Mouse (Mus musculus) liver, embryonic 14.5 days (tissue): ENCODE data around the gene Pga5. TPM values are rescaled to one million over a fixed set of nuclear protein-coding genes. Genes with fewer than 3 reads are reported as not detected.

ENCODE experiments used
- ATAC-seq: fragments of 200-750 bp; cut with Nextera tagmentation; 2 replicates; pipeline ENCODE4 v1.8.0; 2017; ENCODE audit warnings: moderate number of reproducible peaks, mild to moderate bottlenecking, moderate library complexity; ENCODE audit not compliant: insufficient read depth
- DNase-seq, 3 experiments: peaks; one replicate each; pipeline ENCODE4 v3.0.0-alpha.2; 2012 to 2013; ENCODE audit warnings: low read depth in 3 of 3, low spot score in 3 of 3
- H3K27ac ChIP-seq: fragments of 300-500 bp; sonication (generic); 2 replicates; pipeline ENCODE4 v1.5.1; 2014; ENCODE audit warnings: moderate library complexity, mild to moderate bottlenecking, control low read depth, inconsistent platforms
- H3K27me3 ChIP-seq: fragments of 300-500 bp; sonication (generic); 2 replicates; pipeline ENCODE4 v1.6.1; 2014; ENCODE audit warnings: mild to moderate bottlenecking, low read length, moderate library complexity; ENCODE audit not compliant: control insufficient read depth, insufficient read depth
- H3K36me3 ChIP-seq: fragments of 300-500 bp; sonication (generic); replicated peaks from 2 replicates; pipeline ENCODE4 v1.6.1; 2014; ENCODE audit warnings: low read depth; ENCODE audit not compliant: control insufficient read depth, insufficient read depth
- H3K4me1 ChIP-seq, 2 experiments: fragments of 200-500 bp in 1 of 2; fragments of 300-500 bp in 1 of 2; sonication (generic) in 1 of 2; replicated peaks; 2 replicates each; pipeline ENCODE4 v1.6.1; 2012 to 2014; ENCODE audit warnings: antibody characterized with exemption in 1 of 2, inconsistent platforms in 1 of 2, low read length in 1 of 2; ENCODE audit not compliant: control insufficient read depth in 2 of 2, insufficient read depth in 2 of 2
- H3K4me2 ChIP-seq: fragments of 300-500 bp; sonication (generic); 2 replicates; pipeline ENCODE4 v1.6.1; 2014; ENCODE audit warnings: low read depth, mild to moderate bottlenecking, control low read depth, moderate library complexity
- H3K4me3 ChIP-seq, 2 experiments: fragments of 200-500 bp in 1 of 2; fragments of 300-500 bp in 1 of 2; sonication (generic) in 1 of 2; 2 replicates each; pipeline ENCODE4 v1.5.1; 2012 to 2014; ENCODE audit warnings: low read depth in 2 of 2, low read length in 2 of 2, mild to moderate bottlenecking in 2 of 2, control low read depth in 1 of 2, inconsistent platforms in 1 of 2, moderate library complexity in 1 of 2; ENCODE audit not compliant: insufficient read depth in 1 of 2
- H3K9ac ChIP-seq: fragments of 300-500 bp; sonication (generic); replicated peaks from 2 replicates; pipeline ENCODE4 v1.6.1; 2014; ENCODE audit warnings: mild to moderate bottlenecking, control low read depth, moderate library complexity
- H3K9me3 ChIP-seq: fragments of 300-500 bp; sonication (generic); 2 replicates; pipeline ENCODE4 v1.6.1; 2016; ENCODE audit warnings: low read length, mixed read lengths; ENCODE audit not compliant: control insufficient read depth
- CTCF ChIP-seq: IDR thresholded peaks from 2 replicates; pipeline ENCODE4 v1.5.1; 2016; ENCODE audit warnings: antibody characterized with exemption, low read depth, control low read depth
- EP300 ChIP-seq: IDR thresholded peaks from 2 replicates; pipeline ENCODE4 v1.6.1; 2016; ENCODE audit warnings: antibody characterized with exemption, low read depth
- WGBS: fragments of 180-500 bp; shearing (Covaris S2); extraction: QIAGEN DNeasy Blood & Tissue Kit; methylation state at CpG from one replicate; pipeline ENCODE4 v1.1.7; 2014; ENCODE audit not compliant: insufficient replicate concordance; 5-methylcytosine and 5-hydroxymethylcytosine counted together
- polyA plus RNA-seq, 2 experiments: library from polyadenylated mRNA; depleted of rRNA in 1 of 2; stranded (reverse) in 1 of 2; unstranded in 1 of 2; fragments of >200 nt; fragmentation: Nextera tagmentation in 1 of 2; extraction: Ambion mirVana in 1 of 2; gene quantifications; 2 replicates each; pipeline versions ENCODE4 v1.2.1 to v1.2.3; 2012 to 2014

Pga5 gene
- polyA plus RNA-seq, 2 experiments, result 0.02 TPM; not detected in 1

DNA sequence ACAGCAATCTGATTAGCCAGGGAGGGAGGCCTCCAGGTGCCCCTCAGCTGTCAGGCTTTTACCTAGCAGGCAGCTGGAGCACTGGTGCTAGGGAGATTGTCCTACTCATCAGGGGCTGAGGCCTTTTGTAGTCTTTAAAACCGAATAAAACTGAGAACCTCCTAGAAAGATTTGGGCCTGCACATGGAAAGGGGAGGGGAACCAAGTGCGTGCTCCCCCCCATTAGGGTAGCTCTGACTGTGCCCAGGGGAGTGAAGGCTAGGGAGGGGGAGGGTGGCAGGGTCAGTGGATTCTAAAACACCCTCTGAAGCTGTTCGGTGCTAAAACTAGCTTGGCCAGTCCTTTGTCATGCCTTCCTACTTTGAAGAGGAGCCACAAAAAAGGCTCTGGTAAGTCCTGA lies 42.7 kb upstream of the Pga5 start:
- Histone ChIP-seq H3K9ac (no peak overlapping the region), H3K27ac (no peak overlapping the region), H3K27me3 (no peaks in the 10 kb centered on the region), H3K4me1 (no peaks in the 10 kb centered on the region), H3K4me2 (no peak overlapping the region), H3K9me3 (no peaks in the 10 kb centered on the region), H3K4me3 (no peak overlapping the region), H3K36me3 (no peaks in the 10 kb centered on the region)
- no peak for DNase-seq
- 12% methylated on average over 3 of the region's 3 CpGs for WGBS
- no peak for ATAC-seq
- no peak for TF ChIP-seq EP300
- no peak for TF ChIP-seq CTCF

DNA sequence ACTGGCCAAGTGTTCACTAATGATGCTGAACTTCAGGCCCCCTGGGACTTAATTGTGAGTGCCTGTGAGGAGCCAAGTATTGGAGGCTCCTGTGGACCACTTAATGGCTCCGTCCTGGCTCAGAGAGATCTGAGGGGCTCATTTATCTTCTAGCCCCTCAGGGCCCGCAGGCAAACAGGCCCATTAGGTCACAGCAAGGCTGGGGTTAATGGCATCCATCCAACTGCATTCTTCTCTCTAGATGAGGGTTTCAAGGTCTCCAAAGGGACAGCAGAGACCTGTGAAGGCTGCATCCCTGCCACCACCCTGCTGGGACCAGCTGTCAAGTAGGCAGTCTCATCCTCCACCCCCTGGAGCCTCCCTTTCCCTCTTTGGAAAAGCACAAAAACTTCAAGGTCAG lies 41.9 kb upstream of the Pga5 start:
- no peak for ATAC-seq
- Histone ChIP-seq H3K36me3 (no peaks in the 10 kb centered on the region), H3K4me2 (no peak overlapping the region), H3K4me3 (no peak overlapping the region), H3K9me3 (no peaks in the 10 kb centered on the region), H3K27me3 (no peaks in the 10 kb centered on the region), H3K9ac (no peak overlapping the region), H3K27ac (no peak overlapping the region), H3K4me1 (no peaks in the 10 kb centered on the region)
- DNase-seq, result no peak
- TF ChIP-seq CTCF (no peak), EP300 (no peak)
- WGBS, result 52% methylated on average over 2 of the region's 2 CpGs

DNA sequence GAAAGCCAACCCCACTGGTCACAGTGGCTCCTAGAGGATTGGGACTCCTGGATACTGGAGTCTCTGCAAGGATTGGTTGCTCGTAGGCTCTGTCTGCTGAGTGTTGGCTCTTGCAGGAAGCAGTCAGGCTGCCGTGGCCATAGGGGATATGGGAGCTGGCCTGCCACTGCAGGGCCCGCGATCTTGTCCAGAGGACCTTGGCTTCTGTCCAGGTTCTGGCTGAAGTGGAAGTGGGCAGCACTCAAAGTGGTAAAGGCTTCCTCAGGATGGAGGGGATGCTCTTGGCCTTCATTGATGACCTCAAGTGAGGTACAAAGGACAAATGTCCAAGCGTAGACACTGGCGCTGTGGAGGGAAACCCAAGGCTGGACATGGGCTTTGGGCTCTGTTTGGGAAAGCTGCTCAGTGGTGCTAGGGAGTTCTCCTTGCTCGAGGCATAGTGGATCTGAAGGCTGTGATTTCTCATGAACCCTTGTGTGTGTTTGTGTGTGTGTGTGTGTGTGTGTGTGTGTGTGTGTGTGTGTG lies 40.4 kb upstream of the Pga5 start:
- Histone ChIP-seq H3K9ac (no peak overlapping the region), H3K4me2 (no peak overlapping the region), H3K4me3 (no peak overlapping the region), H3K27ac (no peak overlapping the region), H3K27me3 (no peaks in the 10 kb centered on the region), H3K9me3 (no peaks in the 10 kb centered on the region), H3K36me3 (peaks cover 5% of the 10 kb centered on the region), H3K4me1 (no peaks in the 10 kb centered on the region)
- TF ChIP-seq EP300 (no peak), CTCF (no peak)
- 63% methylated on average over 7 of the region's 7 CpGs for WGBS
- DNase-seq (no peak), ATAC-seq (no peak)

DNA sequence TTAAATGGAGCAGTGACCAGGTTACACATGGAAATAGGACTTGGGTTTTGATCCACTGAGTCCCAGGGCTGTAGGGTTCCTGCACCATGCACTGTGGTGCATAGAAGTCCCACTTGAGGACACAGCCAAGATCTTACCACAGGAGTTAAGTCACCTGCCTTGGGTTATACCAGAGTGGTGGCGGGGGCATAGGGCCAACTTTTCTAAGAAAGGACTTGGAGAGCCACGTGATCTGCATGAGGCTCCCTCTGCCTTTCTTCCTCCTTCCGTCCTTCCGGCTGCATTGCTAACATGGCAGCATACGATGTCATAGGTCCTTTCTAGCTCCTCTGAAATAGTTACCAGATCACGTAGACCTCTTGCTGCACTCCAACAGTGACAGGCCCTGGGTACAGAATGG lies 37.6 kb upstream of the Pga5 start:
- no peak for TF ChIP-seq CTCF
- TF ChIP-seq EP300, result no peak
- no peak for ATAC-seq
- WGBS, result 70% methylated on average over 6 of the region's 6 CpGs

DNA sequence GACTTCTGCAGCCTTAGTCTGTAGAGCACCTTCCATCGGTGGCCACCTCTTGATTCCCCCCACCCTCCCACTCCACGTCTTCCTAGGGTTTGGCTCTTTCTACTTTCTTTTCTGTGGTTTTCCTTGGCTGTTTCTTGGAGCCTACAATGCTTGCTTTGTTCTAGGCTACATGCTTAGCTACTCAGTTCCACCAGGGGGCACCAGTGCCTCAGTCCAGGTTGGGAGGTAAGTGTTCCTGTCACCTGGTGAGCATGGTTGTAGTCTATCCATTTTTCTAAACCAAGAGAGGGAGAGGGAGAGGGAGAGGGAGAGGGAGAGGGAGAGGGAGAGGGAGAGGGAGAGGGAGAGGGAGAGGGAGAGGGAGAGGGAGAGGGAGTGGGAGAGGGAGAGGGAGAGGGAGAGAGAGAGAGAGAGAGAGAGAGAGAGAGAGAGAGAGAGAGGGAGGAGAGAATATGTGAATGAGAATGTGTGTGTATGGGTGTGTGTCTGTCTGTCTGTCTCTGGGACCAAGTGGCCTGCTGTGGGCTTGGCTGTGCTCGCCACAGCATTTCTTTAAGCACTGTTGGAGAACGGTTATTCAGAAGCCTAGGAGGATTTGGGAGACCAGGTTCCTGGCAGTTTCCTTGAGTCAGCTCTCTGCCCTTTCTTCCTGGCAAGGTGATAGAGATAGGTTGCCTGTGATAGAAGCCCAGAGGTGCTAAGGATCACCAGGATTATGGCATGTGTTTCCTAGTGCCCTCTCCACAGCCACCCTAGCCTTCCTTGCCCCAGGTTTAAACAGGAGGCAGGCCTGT lies 37.0 kb upstream of the Pga5 start:
- no peaks in the 10 kb centered on the region for H3K4me1 ChIP-seq
- H3K27me3 ChIP-seq, result no peaks in the 10 kb centered on the region
- WGBS, result 37% methylated on average over 4 of the region's 4 CpGs
- DNase-seq (peak in 1 of 3 experiments; percentile 26), ATAC-seq (no peak)
- H3K9ac ChIP-seq, result no peak overlapping the region
- H3K27ac ChIP-seq, result no peak overlapping the region
- H3K4me2 ChIP-seq, result no peak overlapping the region
- peaks cover 18% of the 10 kb centered on the region for H3K36me3 ChIP-seq
- H3K4me3 ChIP-seq, result no peak overlapping the region
- H3K9me3 ChIP-seq, result no peaks in the 10 kb centered on the region
- TF ChIP-seq CTCF (peak; percentile 82), EP300 (no peak)

More for the DNA sequence above, 37.6 kb upstream of the Pga5 start:
- no peak overlapping the region for H3K4me2 ChIP-seq
- no peak overlapping the region for H3K9ac ChIP-seq
- H3K27me3 ChIP-seq, result no peaks in the 10 kb centered on the region
- H3K4me3 ChIP-seq, result no peak overlapping the region
- no peak for DNase-seq
- H3K4me1 ChIP-seq, result no peaks in the 10 kb centered on the region
- no peak overlapping the region for H3K27ac ChIP-seq
- no peaks in the 10 kb centered on the region for H3K9me3 ChIP-seq
- H3K36me3 ChIP-seq, result peaks cover 18% of the 10 kb centered on the region
